Mouse (Mus musculus) heart, embryonic 16.5 days (tissue): ENCODE results near the gene Gm815. TPM values are rescaled to one million over a fixed set of nuclear protein-coding genes. Genes with fewer than 3 reads are reported as not detected.

ENCODE experiments used
- ATAC-seq: fragments of 200-750 bp; cut with Nextera tagmentation; replicated peaks from 2 replicates; pipeline ENCODE4 v1.8.0; 2017; ENCODE audit warnings: moderate number of reproducible peaks; ENCODE audit not compliant: insufficient read depth, low FRiP score; ENCODE audit errors: extremely low read depth
- H3K27ac ChIP-seq: fragments of 300-500 bp; sonication (generic); 2 replicates; pipeline ENCODE4 v1.5.1; 2014; ENCODE audit warnings: mild to moderate bottlenecking, low read length, control low read depth, moderate library complexity
- H3K27me3 ChIP-seq: fragments of 300-500 bp; sonication (generic); 2 replicates; pipeline ENCODE4 v1.6.1; 2014; ENCODE audit warnings: low read length, mixed read lengths; ENCODE audit not compliant: control insufficient read depth, insufficient read depth
- H3K36me3 ChIP-seq: fragments of 300-500 bp; sonication (generic); 2 replicates; pipeline ENCODE4 v1.6.1; 2014; ENCODE audit not compliant: control insufficient read depth, insufficient read depth
- H3K4me1 ChIP-seq: fragments of 300-500 bp; sonication (generic); 2 replicates; pipeline ENCODE4 v1.6.1; 2014; ENCODE audit warnings: low read length, mixed read lengths; ENCODE audit not compliant: control insufficient read depth, insufficient read depth
- H3K4me2 ChIP-seq: fragments of 300-500 bp; sonication (generic); 2 replicates; pipeline ENCODE4 v1.6.1; 2014; ENCODE audit warnings: low read depth, mild to moderate bottlenecking, control low read depth, low read length
- H3K4me3 ChIP-seq: fragments of 300-500 bp; sonication (generic); 2 replicates; pipeline ENCODE4 v1.5.1; 2014; ENCODE audit warnings: mild to moderate bottlenecking, control low read depth, low read length
- H3K9ac ChIP-seq: fragments of 300-500 bp; sonication (generic); 2 replicates; pipeline ENCODE4 v1.6.1; 2014; ENCODE audit warnings: low read length, control low read depth
- H3K9me3 ChIP-seq: fragments of 300-500 bp; sonication (generic); replicated peaks from 2 replicates; pipeline ENCODE4 v1.6.1; 2016; ENCODE audit warnings: low read length; ENCODE audit not compliant: control insufficient read depth
- WGBS: fragments of 180-500 bp; shearing (Covaris S2); extraction: QIAGEN DNeasy Blood & Tissue Kit; methylation state at CpG from one replicate; pipeline ENCODE4 v1.1.7; 2014; 5-methylcytosine and 5-hydroxymethylcytosine counted together
- polyA plus RNA-seq: library from polyadenylated mRNA; unstranded; fragments of >200 nt; fragmentation: Nextera tagmentation; extraction: Ambion mirVana; gene quantifications from 2 replicates; pipeline ENCODE4 v1.2.1, GENCODE M21; 2015

The Gm815 gene
- polyA plus RNA-seq, 1 experiment from 2014 or later: not detected

DNA sequence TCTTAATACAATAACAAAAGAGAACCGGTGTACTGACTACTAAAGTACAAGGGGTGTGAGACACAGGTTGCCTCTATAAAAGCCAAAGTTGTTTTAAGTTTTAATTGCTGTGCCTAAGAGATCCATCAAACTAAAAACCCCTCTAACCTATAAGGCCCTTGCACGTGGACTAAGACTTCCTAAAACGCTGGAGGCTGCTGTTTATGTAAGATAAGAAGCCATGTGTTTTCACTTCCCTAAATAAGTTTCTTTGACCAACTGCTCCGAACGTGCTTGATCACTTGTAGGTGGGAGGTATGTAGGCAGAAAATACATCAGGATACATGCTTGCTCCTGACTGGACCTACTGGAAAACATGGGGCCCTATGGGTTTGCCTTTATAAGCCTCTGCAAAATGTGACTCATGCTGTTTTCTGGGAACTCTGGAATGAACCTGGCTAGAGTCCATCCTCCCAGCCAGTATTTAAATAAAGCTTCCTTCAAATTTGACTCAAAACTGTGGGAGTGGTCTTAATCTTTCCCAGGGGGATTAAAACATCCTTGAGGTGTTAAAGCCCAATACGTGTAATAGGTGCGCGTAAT lies 31.9 kb upstream of the Gm815 start:
- ATAC-seq: no peak
- 55% methylated on average over 8 of the region's 8 CpGs for WGBS
- Histone ChIP-seq H3K27me3 (no peaks in the 10 kb centered on the region), H3K9me3 (0 out of 2 replicates have a peak, but pooled peaks cover 5% of the 10 kb centered on the region), H3K4me3 (no peak overlapping the region), H3K36me3 (no peaks in the 10 kb centered on the region), H3K4me2 (no peak overlapping the region), H3K9ac (no peak overlapping the region), H3K4me1 (peaks cover 12% of the 10 kb centered on the region), H3K27ac (no peak overlapping the region)

DNA sequence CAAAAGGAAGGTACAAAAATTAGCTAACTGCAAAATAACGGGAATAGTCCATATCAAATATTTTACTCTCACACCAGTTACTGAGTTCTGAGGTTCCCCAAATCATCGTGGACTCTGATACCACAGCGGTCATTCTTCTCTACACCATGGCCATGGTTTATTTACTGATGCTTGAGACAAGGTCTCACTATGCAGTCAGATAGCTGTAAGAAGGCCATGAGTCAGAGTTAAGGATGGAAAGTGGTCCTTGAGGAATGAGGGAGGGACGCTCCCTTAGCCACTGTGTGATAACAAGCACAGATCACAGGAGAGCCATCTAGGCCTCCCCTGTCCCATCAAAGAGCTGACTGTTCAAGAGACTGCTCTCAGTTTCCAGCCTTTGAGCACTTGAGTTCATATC lies 31.0 kb upstream of the Gm815 start:
- H3K9ac ChIP-seq: no peak overlapping the region
- no peak overlapping the region for H3K27ac ChIP-seq
- 75% methylated on average over 4 of the region's 4 CpGs for WGBS
- no peaks in the 10 kb centered on the region for H3K27me3 ChIP-seq
- ATAC-seq: no peak
- H3K4me3 ChIP-seq: no peak overlapping the region
- H3K4me1 ChIP-seq: peaks cover 12% of the 10 kb centered on the region
- no peaks in the 10 kb centered on the region for H3K36me3 ChIP-seq
- H3K9me3 ChIP-seq: no peaks in the 10 kb centered on the region
- H3K4me2 ChIP-seq: no peak overlapping the region

DNA sequence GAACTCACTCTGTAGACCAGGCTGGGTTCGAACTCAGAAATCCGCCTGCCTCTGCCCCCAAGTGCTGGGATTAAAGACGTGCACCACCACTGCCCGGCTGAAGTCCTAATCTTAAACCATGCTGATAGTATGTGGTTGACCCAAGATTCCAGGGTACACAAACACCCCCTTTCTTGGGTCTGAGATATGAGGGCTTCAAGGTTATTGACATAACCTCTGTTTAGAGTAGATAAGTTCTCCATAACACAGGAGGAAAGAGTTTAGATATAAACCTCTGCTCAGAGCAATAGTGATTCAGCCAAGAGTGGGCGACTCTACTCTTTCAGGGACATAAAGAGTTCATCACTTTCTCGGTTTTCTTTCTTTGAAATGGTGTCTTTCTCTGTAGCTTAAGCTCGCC lies 30.5 kb upstream of the Gm815 start:
- Histone ChIP-seq H3K4me2 (no peak overlapping the region), H3K4me1 (peaks cover 12% of the 10 kb centered on the region), H3K9ac (no peak overlapping the region), H3K27ac (no peak overlapping the region), H3K27me3 (no peaks in the 10 kb centered on the region), H3K9me3 (no peaks in the 10 kb centered on the region), H3K36me3 (no peaks in the 10 kb centered on the region), H3K4me3 (no peak overlapping the region)
- WGBS: 68% methylated on average over 7 of the region's 7 CpGs
- ATAC-seq: no peak

DNA sequence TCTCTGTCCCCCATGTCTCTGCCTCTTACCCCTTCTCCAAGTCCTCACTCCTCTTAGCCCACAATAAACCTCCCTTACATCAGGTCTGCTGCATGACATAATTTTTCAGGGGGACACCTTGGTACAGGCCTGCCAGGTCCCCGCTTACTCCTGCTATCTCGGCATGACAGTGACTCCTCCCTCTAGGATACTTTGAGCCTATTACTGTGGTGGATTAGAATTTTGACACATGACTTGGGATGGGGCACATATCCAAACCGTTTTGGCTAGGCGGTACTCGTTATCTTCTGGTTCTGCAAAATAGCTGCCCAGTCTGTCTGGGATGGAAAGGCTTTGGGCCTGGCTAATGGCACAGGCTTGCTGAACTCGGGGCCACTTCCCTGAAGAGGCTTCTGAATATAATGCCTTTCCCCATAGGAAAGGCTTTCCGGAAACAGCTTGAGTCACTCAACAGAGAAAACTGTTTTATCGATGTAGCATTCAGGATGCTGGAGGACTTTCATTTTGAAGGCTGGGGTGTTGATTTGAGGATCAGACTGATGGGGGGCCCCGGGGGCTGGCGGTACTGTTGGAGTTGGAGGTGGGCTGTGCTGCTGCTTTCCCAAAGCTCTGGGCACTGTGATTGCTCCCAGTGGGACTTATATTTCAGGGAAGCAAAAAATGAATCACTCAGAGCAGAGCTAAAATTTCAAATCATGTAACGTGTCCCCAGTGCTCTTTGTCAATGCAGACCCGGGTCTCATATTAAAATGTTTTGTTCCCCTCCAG lies 27.1 kb upstream of the Gm815 start:
- Histone ChIP-seq H3K4me3 (no peak overlapping the region), H3K4me2 (peak overlapping the region; percentile 9; the same call in 1 of the 2 replicates), H3K36me3 (no peaks in the 10 kb centered on the region), H3K27me3 (no peaks in the 10 kb centered on the region), H3K9me3 (no peaks in the 10 kb centered on the region), H3K27ac (0 out of 2 replicates have a peak overlapping the region, but pooled peaks have one; percentile 12), H3K4me1 (peaks cover 8% of the 10 kb centered on the region), H3K9ac (no peak overlapping the region)
- peak; percentile 28; the same call in 1 of the 2 replicates for ATAC-seq
- 52% methylated on average over 12 of the region's 12 CpGs for WGBS

DNA sequence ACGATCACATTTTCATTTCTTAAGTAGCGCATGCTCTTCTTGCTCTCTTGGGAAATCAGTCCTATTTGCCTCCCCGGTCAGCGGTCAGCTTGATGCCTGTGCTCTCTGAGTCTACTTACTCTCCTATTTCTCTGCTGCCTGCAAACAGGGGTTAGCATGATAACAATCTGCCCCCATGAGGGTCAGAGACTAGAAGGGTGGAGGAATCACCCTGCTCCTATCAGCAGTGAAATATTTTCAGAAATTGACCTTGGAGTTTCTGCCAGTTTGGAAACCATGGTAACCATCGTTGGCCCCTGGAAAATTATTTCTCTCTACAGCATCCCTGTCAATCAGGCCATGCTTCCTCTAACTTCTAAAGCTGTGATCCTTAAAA lies 26.5 kb upstream of the Gm815 start:
- no peak overlapping the region for H3K4me3 ChIP-seq
- ATAC-seq: no peak
- peaks cover 4% of the 10 kb centered on the region for H3K4me1 ChIP-seq
- no peak overlapping the region for H3K9ac ChIP-seq
- H3K36me3 ChIP-seq: no peaks in the 10 kb centered on the region
- H3K9me3 ChIP-seq: no peaks in the 10 kb centered on the region
- no peaks in the 10 kb centered on the region for H3K27me3 ChIP-seq
- 72% methylated on average over 5 of the region's 5 CpGs for WGBS
- 0 out of 2 replicates have a peak overlapping the region, but pooled peaks have one; percentile 9 for H3K4me2 ChIP-seq
- H3K27ac ChIP-seq: no peak overlapping the region

DNA sequence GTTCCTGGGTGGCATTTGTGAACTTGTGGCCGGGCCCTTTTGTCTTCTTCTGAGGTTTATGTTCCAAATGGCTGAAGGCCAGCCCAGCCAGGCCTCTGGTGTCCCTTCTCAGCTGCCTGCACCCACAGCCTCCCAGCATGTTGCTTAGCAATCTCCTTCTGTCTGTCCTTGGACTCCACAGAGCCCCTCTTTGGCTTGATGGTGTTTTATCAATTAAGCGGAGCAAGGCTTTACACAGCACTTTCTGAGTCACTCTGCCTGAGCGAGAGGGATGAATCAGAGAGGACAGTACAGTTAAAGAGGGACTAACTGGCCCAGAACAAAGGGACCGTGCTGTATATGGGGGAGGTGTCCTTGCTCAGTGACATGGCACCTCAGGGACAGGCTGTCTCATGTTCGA lies 22.0 kb upstream of the Gm815 start:
- Histone ChIP-seq H3K4me3 (no peak overlapping the region), H3K27ac (no peak overlapping the region), H3K9me3 (no peaks in the 10 kb centered on the region), H3K27me3 (no peaks in the 10 kb centered on the region), H3K36me3 (no peaks in the 10 kb centered on the region), H3K4me1 (peaks cover 2% of the 10 kb centered on the region; the same call in 1 of the 2 replicates), H3K4me2 (no peak overlapping the region), H3K9ac (no peak overlapping the region)
- WGBS: 54% methylated on average over 5 of the region's 5 CpGs
- ATAC-seq: no peak

DNA sequence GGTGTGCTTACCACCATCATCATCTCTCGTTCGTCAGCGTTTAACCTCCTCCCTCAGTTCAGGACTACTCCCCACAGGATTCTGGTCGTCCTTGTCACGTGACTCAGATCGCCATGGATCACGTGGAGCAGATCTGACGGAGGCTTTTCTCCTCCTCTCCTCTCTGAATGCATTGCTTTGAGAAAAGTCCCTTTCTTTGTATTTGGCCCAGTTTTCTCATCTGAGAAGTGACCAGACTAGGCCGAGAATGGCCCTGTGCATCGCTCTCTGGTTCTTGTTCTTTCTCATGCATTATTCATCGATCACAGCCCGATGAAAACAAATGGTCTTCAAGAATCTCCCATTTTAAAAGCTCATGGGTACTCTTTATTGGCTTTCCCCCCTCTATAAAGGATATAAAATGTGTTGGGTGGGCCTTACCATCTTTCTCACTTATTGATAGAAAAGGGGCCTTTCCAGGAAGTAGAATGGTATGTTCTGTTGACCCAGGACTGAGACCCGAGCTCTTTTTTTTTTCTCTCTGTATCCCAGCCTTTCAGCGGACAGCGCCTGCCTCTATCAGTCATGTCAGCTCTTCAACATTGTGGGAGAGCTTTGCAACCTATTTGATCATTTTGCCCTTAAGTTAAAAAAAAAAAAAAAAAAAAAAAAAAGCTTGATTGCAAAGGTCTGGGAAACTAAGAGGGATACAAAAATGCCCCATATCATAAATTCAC lies 20.5 kb upstream of the Gm815 start:
- peaks cover 5% of the 10 kb centered on the region; the same call in 1 of the 2 replicates for H3K4me1 ChIP-seq
- no peaks in the 10 kb centered on the region for H3K27me3 ChIP-seq
- no peak overlapping the region for H3K4me2 ChIP-seq
- H3K27ac ChIP-seq: no peak overlapping the region
- H3K4me3 ChIP-seq: no peak overlapping the region
- ATAC-seq: no peak
- no peaks in the 10 kb centered on the region for H3K9me3 ChIP-seq
- WGBS: 85% methylated on average over 15 of the region's 15 CpGs
- no peaks in the 10 kb centered on the region for H3K36me3 ChIP-seq
- H3K9ac ChIP-seq: no peak overlapping the region

DNA sequence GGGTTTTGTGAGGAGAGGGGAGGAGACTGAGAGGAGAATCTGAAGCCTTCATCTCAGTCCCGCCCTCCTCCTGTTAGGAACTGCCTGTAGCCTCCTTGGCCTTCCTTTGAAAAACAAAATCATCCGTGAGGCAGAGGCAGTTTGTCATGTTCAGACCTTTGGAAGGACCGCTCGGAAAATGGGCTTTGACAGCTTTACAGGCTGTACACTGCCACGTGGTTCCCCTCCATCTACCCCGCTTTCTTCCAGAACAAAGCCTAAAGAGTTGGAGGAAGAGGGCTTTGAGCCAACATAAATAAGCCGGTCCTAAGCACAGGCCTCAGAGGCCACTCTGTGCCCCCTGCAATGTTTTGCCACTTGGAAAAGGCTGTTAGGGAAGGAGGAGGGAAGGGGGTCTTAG lies 19.9 kb upstream of the Gm815 start:
- WGBS: 40% methylated on average over 7 of the region's 7 CpGs
- H3K27ac ChIP-seq: no peak overlapping the region
- no peak overlapping the region for H3K9ac ChIP-seq
- H3K4me2 ChIP-seq: no peak overlapping the region
- ATAC-seq: peak; percentile 72
- no peak overlapping the region for H3K4me3 ChIP-seq
- peaks cover 6% of the 10 kb centered on the region; the same call in 1 of the 2 replicates for H3K4me1 ChIP-seq
- H3K27me3 ChIP-seq: no peaks in the 10 kb centered on the region
- H3K36me3 ChIP-seq: no peaks in the 10 kb centered on the region
- no peaks in the 10 kb centered on the region for H3K9me3 ChIP-seq

DNA sequence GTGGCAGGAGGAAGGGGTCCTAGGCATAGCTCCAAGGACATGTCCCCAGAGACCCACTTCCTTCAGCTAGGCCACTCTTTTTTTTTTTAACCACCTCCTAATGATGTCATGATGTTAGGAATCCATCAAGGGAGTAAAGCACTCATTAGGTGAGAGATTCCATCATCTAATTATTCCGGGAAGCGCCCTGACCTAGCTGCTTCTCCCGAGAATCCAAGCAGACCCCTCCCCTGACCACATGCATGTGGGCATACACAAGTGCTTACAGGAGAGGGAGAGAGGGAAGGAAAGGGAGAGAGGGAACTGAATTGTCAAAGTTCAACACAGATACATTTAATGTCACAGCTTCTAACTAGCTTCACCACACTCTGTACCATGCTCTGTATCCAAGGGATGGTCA lies 16.1 kb upstream of the Gm815 start:
- Histone ChIP-seq H3K9me3 (no peaks in the 10 kb centered on the region), H3K4me1 (peaks cover 6% of the 10 kb centered on the region; the same call in 1 of the 2 replicates)
- 46% methylated on average over 3 of the region's 3 CpGs for WGBS

More for the DNA sequence above, 16.1 kb upstream of the Gm815 start:
- no peak for ATAC-seq
- Histone ChIP-seq H3K4me2 (no peak overlapping the region), H3K36me3 (no peaks in the 10 kb centered on the region), H3K27ac (no peak overlapping the region), H3K4me3 (no peak overlapping the region), H3K27me3 (no peaks in the 10 kb centered on the region), H3K9ac (no peak overlapping the region)
